Mouse (Mus musculus) kidney, postnatal 0 days (tissue): ENCODE measurements around the gene Ssh1. TPM values are rescaled to one million over a fixed set of nuclear protein-coding genes. Genes with fewer than 3 reads are reported as not detected.

Experiments
- ATAC-seq: fragments of 200-750 bp; cut with Nextera tagmentation; replicated peaks from 2 replicates; pipeline ENCODE4 v1.8.0; 2017; ENCODE audit warnings: low read depth, moderate number of reproducible peaks, moderate TSS enrichment, moderate library complexity; ENCODE audit not compliant: low FRiP score
- DNase-seq: peaks from one replicate; pipeline ENCODE4 v3.0.0-alpha.2; 2016; ENCODE audit warnings: low spot score
- H3K27ac ChIP-seq: fragments of 300-500 bp; sonication (generic); 2 replicates; pipeline ENCODE4 v1.5.1; 2014; ENCODE audit warnings: mild to moderate bottlenecking
- H3K27me3 ChIP-seq: fragments of 300-500 bp; sonication (generic); 2 replicates; pipeline ENCODE4 v1.6.1; 2014; ENCODE audit warnings: low read length, mixed read lengths; ENCODE audit not compliant: insufficient read depth
- H3K36me3 ChIP-seq: fragments of 300-500 bp; sonication (generic); 2 replicates; pipeline ENCODE4 v1.6.1; 2014; ENCODE audit warnings: low read length, mixed read lengths; ENCODE audit not compliant: insufficient read depth
- H3K4me1 ChIP-seq: fragments of 300-500 bp; sonication (generic); replicated peaks from 2 replicates; pipeline ENCODE4 v1.6.1; 2014; ENCODE audit warnings: antibody characterized with exemption, low read length, mixed read lengths; ENCODE audit not compliant: insufficient read depth
- H3K4me2 ChIP-seq: fragments of 300-500 bp; sonication (generic); 2 replicates; pipeline ENCODE4 v1.6.1; 2014; ENCODE audit warnings: mild to moderate bottlenecking, low read length, moderate library complexity, mixed read lengths
- H3K4me3 ChIP-seq: fragments of 300-500 bp; sonication (generic); replicated peaks from 2 replicates; pipeline ENCODE4 v1.5.1; 2014; ENCODE audit warnings: low read depth, low read length
- H3K9ac ChIP-seq: fragments of 300-500 bp; sonication (generic); 2 replicates; pipeline ENCODE4 v1.6.1; 2014; ENCODE audit warnings: low read depth, low read length
- H3K9me3 ChIP-seq: fragments of 300-500 bp; sonication (generic); replicated peaks from 2 replicates; pipeline ENCODE4 v1.6.1; 2016; ENCODE audit warnings: low read length, inconsistent platforms, mixed read lengths
- CTCF ChIP-seq: IDR thresholded peaks from 2 replicates; pipeline ENCODE4 v1.5.1; 2016; ENCODE audit warnings: antibody characterized with exemption, low read depth, mild to moderate bottlenecking, moderate library complexity
- WGBS: fragments of 180-500 bp; shearing (Covaris S2); extraction: QIAGEN DNeasy Blood & Tissue Kit; methylation state at CpG from one replicate; pipeline ENCODE4 v1.1.7; 2014; 5-methylcytosine and 5-hydroxymethylcytosine counted together
- polyA plus RNA-seq: library from polyadenylated mRNA; unstranded; fragments of >200 nt; fragmentation: Nextera tagmentation; extraction: Ambion mirVana; gene quantifications from 2 replicates; pipeline ENCODE4 v1.2.1, GENCODE M21; 2015

Ssh1 gene
- polyA plus RNA-seq, 1 experiment from 2014 or later = 10.0 TPM

DNA sequence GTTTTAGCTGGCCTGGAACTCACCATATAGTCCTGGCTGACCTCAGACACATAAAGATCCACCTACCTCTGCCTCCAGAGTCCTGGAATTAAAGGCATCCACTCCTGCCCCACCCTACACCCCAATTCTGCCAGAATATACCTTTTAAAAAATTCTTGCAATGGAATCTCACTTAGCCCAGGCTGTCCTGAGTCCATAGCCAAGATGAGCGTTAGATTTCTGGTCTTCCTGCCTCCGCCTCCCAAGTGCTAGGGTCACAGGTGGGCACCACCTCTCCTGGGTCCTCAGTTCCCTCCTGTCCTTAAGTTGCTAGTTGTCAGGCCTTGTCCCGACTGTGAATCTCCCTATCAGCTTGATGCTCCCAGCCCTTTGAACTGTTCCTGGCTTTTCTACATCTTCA, 61.4 kb downstream of the Ssh1 start:
- H3K4me2 ChIP-seq = no peak overlapping the region
- H3K9ac ChIP-seq = no peak overlapping the region
- H3K27me3 ChIP-seq = no peaks in the 10 kb centered on the region
- WGBS = 83% methylated on average over 3 of the region's 3 CpGs
- H3K36me3 ChIP-seq = no peaks in the 10 kb centered on the region
- H3K4me1 ChIP-seq = no peaks in the 10 kb centered on the region
- TF ChIP-seq CTCF = no peak
- no peaks in the 10 kb centered on the region; the same call in 1 of the 2 replicates for H3K9me3 ChIP-seq
- DNase-seq = no peak
- no peak overlapping the region for H3K4me3 ChIP-seq
- no peak overlapping the region for H3K27ac ChIP-seq
- ATAC-seq = no peak

DNA sequence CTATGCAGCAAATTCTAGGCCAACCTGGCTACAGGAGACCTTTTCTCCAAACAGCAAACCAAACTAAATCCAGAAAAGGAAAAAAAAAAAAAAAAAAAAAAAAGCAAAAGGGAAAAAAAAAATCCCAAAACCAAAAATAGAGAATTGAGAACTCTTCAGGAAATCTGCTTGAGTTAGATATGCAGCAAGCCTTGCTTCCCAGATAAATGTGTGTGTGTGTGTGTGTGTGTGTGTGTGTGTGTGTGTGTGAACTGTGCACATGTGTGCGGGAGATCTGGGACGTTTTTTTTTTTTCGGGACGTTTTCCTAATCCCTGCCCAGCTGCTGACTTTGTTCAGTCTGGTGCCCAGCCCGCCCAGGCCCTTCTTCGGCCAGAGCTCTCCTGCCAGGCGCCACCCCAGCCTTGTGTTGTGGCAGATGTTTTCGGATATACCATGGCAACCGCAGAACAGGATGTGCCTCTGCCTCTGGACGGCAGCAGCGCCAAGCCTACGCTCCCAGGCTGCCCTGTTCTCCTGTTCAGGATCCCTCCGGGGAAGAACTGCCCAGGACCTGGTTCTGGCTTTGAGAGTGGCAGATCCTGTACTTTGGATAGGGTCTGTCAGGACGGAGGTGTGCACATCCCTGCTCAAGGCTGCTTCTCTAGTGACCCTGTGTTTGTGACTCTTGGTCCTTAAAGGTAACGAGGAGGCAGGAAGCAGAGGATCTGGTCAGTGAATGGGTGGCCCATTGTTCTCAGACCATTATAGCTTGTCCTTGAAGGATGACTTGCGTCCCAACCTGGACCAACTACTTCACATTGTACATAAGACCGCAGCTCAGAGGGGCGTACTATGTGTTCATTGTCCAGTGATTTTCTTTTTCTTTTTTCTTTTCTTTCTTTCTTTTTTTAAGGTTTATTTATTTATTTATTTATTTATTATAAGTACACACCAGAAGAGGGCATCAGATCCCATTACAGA, 62.8 kb downstream of the Ssh1 start:
- H3K9ac ChIP-seq = no peak overlapping the region
- no peaks in the 10 kb centered on the region for H3K27me3 ChIP-seq
- no peaks in the 10 kb centered on the region for H3K4me1 ChIP-seq
- ATAC-seq = peak; percentile 55; the same call in 1 of the 2 replicates
- H3K4me3 ChIP-seq = no peak overlapping the region
- H3K36me3 ChIP-seq = no peaks in the 10 kb centered on the region
- H3K27ac ChIP-seq = peak overlapping the region; percentile 60
- no peak for TF ChIP-seq CTCF
- H3K9me3 ChIP-seq = no peaks in the 10 kb centered on the region; the same call in 1 of the 2 replicates
- no peak overlapping the region for H3K4me2 ChIP-seq
- 35% methylated on average over 18 of the region's 18 CpGs for WGBS
- peak; percentile 65 for DNase-seq

DNA sequence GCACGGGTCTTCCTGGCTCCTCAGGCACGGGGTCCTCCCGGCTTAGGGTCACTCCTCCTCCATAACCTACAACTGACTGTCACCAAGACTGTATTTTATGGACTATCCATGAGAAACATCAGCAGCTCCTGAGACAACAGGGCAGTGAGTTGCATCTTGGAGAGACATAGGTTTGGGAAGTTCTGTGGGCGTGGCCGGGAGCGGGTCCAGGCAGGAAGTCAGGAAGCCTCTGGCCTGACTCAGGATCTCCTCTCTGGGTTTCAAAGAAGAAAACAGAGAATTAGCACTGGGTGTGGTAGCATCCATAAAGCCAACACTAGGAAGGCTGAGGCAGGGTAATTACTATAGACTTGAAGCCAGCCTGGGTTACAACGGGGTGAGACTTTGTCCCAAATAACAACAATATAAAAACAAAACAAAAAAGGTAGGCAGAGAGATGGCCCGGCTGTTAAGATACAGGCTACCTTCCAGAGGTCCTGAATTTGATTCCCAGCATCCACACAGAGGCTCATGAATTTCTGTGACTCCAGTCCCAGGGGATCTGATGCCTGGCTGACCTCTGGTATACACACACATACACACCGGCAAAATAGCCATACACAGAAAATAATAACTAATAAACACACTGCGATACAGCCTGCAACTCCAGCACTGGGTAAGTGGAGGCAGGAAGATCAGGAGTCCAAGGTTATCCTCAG, 63.6 kb downstream of the Ssh1 start:
- H3K27me3 ChIP-seq = no peaks in the 10 kb centered on the region
- DNase-seq (peak; percentile 57), ATAC-seq (no peak)
- H3K4me2 ChIP-seq = 0 out of 2 replicates have a peak overlapping the region, but pooled peaks have one; percentile 1
- H3K4me1 ChIP-seq = no peaks in the 10 kb centered on the region
- no peak overlapping the region for H3K27ac ChIP-seq
- H3K9me3 ChIP-seq = no peaks in the 10 kb centered on the region; the same call in 1 of the 2 replicates
- no peak for TF ChIP-seq CTCF
- no peak overlapping the region for H3K9ac ChIP-seq
- 27% methylated on average over 10 of the region's 10 CpGs for WGBS
- no peak overlapping the region for H3K4me3 ChIP-seq
- no peaks in the 10 kb centered on the region for H3K36me3 ChIP-seq

DNA sequence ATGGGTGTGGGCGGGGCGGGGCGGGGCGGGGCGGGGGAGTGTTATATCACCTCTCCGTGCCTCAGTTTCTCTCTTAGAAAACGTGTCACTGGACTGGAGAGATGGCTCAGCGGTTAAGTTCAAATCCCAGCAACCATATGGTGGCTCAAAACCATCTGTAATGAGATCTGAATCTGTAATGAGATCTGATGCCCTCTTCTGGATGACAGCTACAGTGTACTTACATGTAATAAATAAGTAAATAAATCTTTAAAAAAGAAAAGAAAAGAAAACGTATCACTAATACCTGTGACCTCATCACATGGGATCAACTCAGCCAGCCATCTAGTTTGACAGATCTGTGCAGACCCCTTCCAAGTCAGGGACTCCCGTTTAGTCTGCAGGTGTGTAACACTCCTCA, 64.2 kb downstream of the Ssh1 start:
- WGBS = 61% methylated on average over 10 of the region's 10 CpGs

DNA sequence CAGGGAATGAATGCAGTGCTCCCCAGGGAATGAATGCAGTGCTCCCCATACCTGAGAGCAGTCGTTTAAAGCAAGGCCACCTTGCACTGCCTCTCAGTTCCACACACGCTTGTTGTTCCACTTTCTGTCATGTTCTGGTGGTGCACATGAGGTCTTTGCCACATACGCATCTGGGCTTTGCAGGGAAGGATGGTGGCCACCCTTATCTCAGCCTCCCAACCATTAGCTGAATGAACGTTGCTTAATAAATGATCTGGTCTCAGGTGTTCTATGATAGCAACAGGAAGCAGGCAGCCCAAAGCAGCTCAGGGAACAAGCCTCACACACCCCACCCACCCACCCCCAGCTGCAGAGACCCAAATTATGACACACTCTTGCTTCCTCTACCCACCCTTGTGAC, 69.1 kb downstream of the Ssh1 start:
- 80% methylated on average over 4 of the region's 4 CpGs for WGBS
- H3K9ac ChIP-seq = no peak overlapping the region
- H3K4me2 ChIP-seq = no peak overlapping the region
- H3K36me3 ChIP-seq = no peaks in the 10 kb centered on the region
- H3K9me3 ChIP-seq = no peaks in the 10 kb centered on the region; the same call in 1 of the 2 replicates
- H3K27me3 ChIP-seq = no peaks in the 10 kb centered on the region
- ATAC-seq = no peak
- H3K4me3 ChIP-seq = no peak overlapping the region
- DNase-seq = no peak
- TF ChIP-seq CTCF = no peak
- peaks cover 3% of the 10 kb centered on the region; the same call in 1 of the 2 replicates for H3K4me1 ChIP-seq
- no peak overlapping the region for H3K27ac ChIP-seq

More for the DNA sequence above, 64.2 kb downstream of the Ssh1 start:
- H3K4me1 ChIP-seq = no peaks in the 10 kb centered on the region
- TF ChIP-seq CTCF = peak; percentile 35; the same call in 1 of the 2 replicates
- ATAC-seq (no peak), DNase-seq (no peak)
- 0 out of 2 replicates have a peak overlapping the region, but pooled peaks have one; percentile 1 for H3K4me2 ChIP-seq
- H3K9ac ChIP-seq = no peak overlapping the region
- H3K4me3 ChIP-seq = no peak overlapping the region
- H3K9me3 ChIP-seq = no peaks in the 10 kb centered on the region; the same call in 1 of the 2 replicates
- no peak overlapping the region for H3K27ac ChIP-seq
- H3K27me3 ChIP-seq = no peaks in the 10 kb centered on the region
- H3K36me3 ChIP-seq = no peaks in the 10 kb centered on the region
